Mouse (Mus musculus) kidney, postnatal 0 days (tissue): ENCODE results near the gene Arrdc2. TPM values are rescaled to one million over a fixed set of nuclear protein-coding genes. Genes with fewer than 3 reads are reported as not detected.

Experiments used
- ATAC-seq: fragments of 200-750 bp; cut with Nextera tagmentation; replicated peaks from 2 replicates; pipeline ENCODE4 v1.8.0; 2017; ENCODE audit warnings: low read depth, moderate number of reproducible peaks, moderate TSS enrichment, moderate library complexity; ENCODE audit not compliant: low FRiP score
- DNase-seq: peaks from one replicate; pipeline ENCODE4 v3.0.0-alpha.2; 2016; ENCODE audit warnings: low spot score
- H3K27ac ChIP-seq: fragments of 300-500 bp; sonication (generic); 2 replicates; pipeline ENCODE4 v1.5.1; 2014; ENCODE audit warnings: mild to moderate bottlenecking
- H3K27me3 ChIP-seq: fragments of 300-500 bp; sonication (generic); 2 replicates; pipeline ENCODE4 v1.6.1; 2014; ENCODE audit warnings: low read length, mixed read lengths; ENCODE audit not compliant: insufficient read depth
- H3K36me3 ChIP-seq: fragments of 300-500 bp; sonication (generic); 2 replicates; pipeline ENCODE4 v1.6.1; 2014; ENCODE audit warnings: low read length, mixed read lengths; ENCODE audit not compliant: insufficient read depth
- H3K4me1 ChIP-seq: fragments of 300-500 bp; sonication (generic); replicated peaks from 2 replicates; pipeline ENCODE4 v1.6.1; 2014; ENCODE audit warnings: antibody characterized with exemption, low read length, mixed read lengths; ENCODE audit not compliant: insufficient read depth
- H3K4me2 ChIP-seq: fragments of 300-500 bp; sonication (generic); 2 replicates; pipeline ENCODE4 v1.6.1; 2014; ENCODE audit warnings: mild to moderate bottlenecking, low read length, moderate library complexity, mixed read lengths
- H3K4me3 ChIP-seq: fragments of 300-500 bp; sonication (generic); replicated peaks from 2 replicates; pipeline ENCODE4 v1.5.1; 2014; ENCODE audit warnings: low read depth, low read length
- H3K9ac ChIP-seq: fragments of 300-500 bp; sonication (generic); 2 replicates; pipeline ENCODE4 v1.6.1; 2014; ENCODE audit warnings: low read depth, low read length
- H3K9me3 ChIP-seq: fragments of 300-500 bp; sonication (generic); replicated peaks from 2 replicates; pipeline ENCODE4 v1.6.1; 2016; ENCODE audit warnings: low read length, inconsistent platforms, mixed read lengths
- CTCF ChIP-seq: IDR thresholded peaks from 2 replicates; pipeline ENCODE4 v1.5.1; 2016; ENCODE audit warnings: antibody characterized with exemption, low read depth, mild to moderate bottlenecking, moderate library complexity
- WGBS: fragments of 180-500 bp; shearing (Covaris S2); extraction: QIAGEN DNeasy Blood & Tissue Kit; methylation state at CpG from one replicate; pipeline ENCODE4 v1.1.7; 2014; 5-methylcytosine and 5-hydroxymethylcytosine counted together
- polyA plus RNA-seq: library from polyadenylated mRNA; unstranded; fragments of >200 nt; fragmentation: Nextera tagmentation; extraction: Ambion mirVana; gene quantifications from 2 replicates; pipeline ENCODE4 v1.2.1, GENCODE M21; 2015

Gene Arrdc2
- polyA plus RNA-seq, 1 experiment from 2014 or later: 7.5 TPM

- Histone ChIP-seq H3K27ac (no peak overlapping the region), H3K4me2 (no peak overlapping the region), H3K4me3 (no peak overlapping the region), H3K4me1 (peaks cover 22% of the 10 kb centered on the region), H3K36me3 (no peaks in the 10 kb centered on the region), H3K9me3 (no peaks in the 10 kb centered on the region), H3K27me3 (peaks cover 14% of the 10 kb centered on the region), H3K9ac (no peak overlapping the region)
- WGBS: 85% methylated on average over 1 of the region's 1 CpGs
- no peak for ATAC-seq
- no peak for TF ChIP-seq CTCF
- no peak for DNase-seq
These were observed 37.7 kb downstream of the Arrdc2 start for GRCm38 (mm10) chr8:70801830-70802229.

- no peak overlapping the region for H3K9ac ChIP-seq
- no peaks in the 10 kb centered on the region for H3K36me3 ChIP-seq
- H3K27ac ChIP-seq: no peak overlapping the region
- no peak overlapping the region for H3K4me3 ChIP-seq
- peaks cover 14% of the 10 kb centered on the region for H3K27me3 ChIP-seq
- H3K4me2 ChIP-seq: no peak overlapping the region
- WGBS: 14% methylated on average over 15 of the region's 15 CpGs
- TF ChIP-seq CTCF: no peak
- H3K4me1 ChIP-seq: peaks cover 26% of the 10 kb centered on the region
- no peaks in the 10 kb centered on the region for H3K9me3 ChIP-seq
- DNase-seq (no peak), ATAC-seq (no peak)
These were observed 38.4 kb downstream of the Arrdc2 start for GRCm38 (mm10) chr8:70801156-70801555.

GRCm38 (mm10) chr8:70800648-70801047 lies 38.9 kb downstream of the Arrdc2 start:
- Histone ChIP-seq H3K27me3 (peaks cover 14% of the 10 kb centered on the region), H3K36me3 (no peaks in the 10 kb centered on the region), H3K27ac (no peak overlapping the region), H3K4me2 (no peak overlapping the region), H3K9me3 (no peaks in the 10 kb centered on the region), H3K4me1 (peaks cover 26% of the 10 kb centered on the region), H3K9ac (no peak overlapping the region), H3K4me3 (no peak overlapping the region)
- no peak for TF ChIP-seq CTCF
- DNase-seq (no peak), ATAC-seq (no peak)
- 64% methylated on average over 10 of the region's 10 CpGs for WGBS

- peak overlapping the region; percentile 50 for H3K4me3 ChIP-seq
- no peaks in the 10 kb centered on the region for H3K9me3 ChIP-seq
- TF ChIP-seq CTCF: no peak
- H3K4me2 ChIP-seq: peak overlapping the region; percentile 93
- no peaks in the 10 kb centered on the region for H3K36me3 ChIP-seq
- peaks cover 17% of the 10 kb centered on the region; the same call in 1 of the 2 replicates for H3K4me1 ChIP-seq
- peak overlapping the region; percentile 71 for H3K27ac ChIP-seq
- WGBS: 16% methylated on average over 15 of the region's 15 CpGs
- peak overlapping the region; percentile 62; the same call in 1 of the 2 replicates for H3K9ac ChIP-seq
- no peak for ATAC-seq
- peaks cover 9% of the 10 kb centered on the region; the same call in 1 of the 2 replicates for H3K27me3 ChIP-seq
- no peak for DNase-seq
These were observed 41.2 kb downstream of the Arrdc2 start for GRCm38 (mm10) chr8:70798281-70798680.

- Histone ChIP-seq H3K27me3 (peaks cover 9% of the 10 kb centered on the region; the same call in 1 of the 2 replicates), H3K4me1 (peaks cover 24% of the 10 kb centered on the region; the same call in 1 of the 2 replicates), H3K4me2 (peak overlapping the region; percentile 93), H3K4me3 (peak overlapping the region; percentile 50), H3K36me3 (no peaks in the 10 kb centered on the region), H3K9ac (peak overlapping the region; percentile 62), H3K27ac (peak overlapping the region; percentile 71), H3K9me3 (no peaks in the 10 kb centered on the region)
- DNase-seq (peak; percentile 96), ATAC-seq (peak; percentile 84)
- WGBS: under 1% methylated on average over 51 of the region's 57 CpGs
- TF ChIP-seq CTCF: no peak
These were observed 42.1 kb downstream of the Arrdc2 start for GRCm38 (mm10) chr8:70797081-70798070.

GRCm38 (mm10) chr8:70796403-70797080 lies 43.0 kb downstream of the Arrdc2 start:
- Histone ChIP-seq H3K36me3 (no peaks in the 10 kb centered on the region), H3K27me3 (peaks cover 9% of the 10 kb centered on the region; the same call in 1 of the 2 replicates), H3K4me2 (peak overlapping the region; percentile 93), H3K27ac (peak overlapping the region; percentile 71; the same call in 1 of the 2 replicates), H3K4me3 (peak overlapping the region; percentile 50), H3K9me3 (no peaks in the 10 kb centered on the region), H3K4me1 (peaks cover 26% of the 10 kb centered on the region; the same call in 1 of the 2 replicates), H3K9ac (peak overlapping the region; percentile 62)
- ATAC-seq (no peak), DNase-seq (no peak)
- no peak for TF ChIP-seq CTCF
- 2% methylated on average over 54 of the region's 54 CpGs for WGBS
